Mouse (Mus musculus): ENCODE measurements around the gene Csnk1g1. TPM values are rescaled to one million over a fixed set of nuclear protein-coding genes. Genes with fewer than 3 reads are reported as not detected.

Gene Csnk1g1
- polyA plus RNA-seq, 1 experiment from 2014 or later, result 3.1 TPM

- no peaks in the 10 kb centered on the region for H3K4me1 ChIP-seq (replicated peaks)
- no peak overlapping the region for H3K4me3 ChIP-seq (replicated peaks)
- peaks cover 8% of the 10 kb centered on the region; the same call in 1 of the 2 replicates for H3K36me3 ChIP-seq (replicated peaks)
- no peaks in the 10 kb centered on the region for H3K9me3 ChIP-seq (replicated peaks)
- no peak overlapping the region for H3K4me2 ChIP-seq
- no peak overlapping the region for H3K9ac ChIP-seq
- H3K27ac ChIP-seq (replicated peaks), result no peak overlapping the region
- WGBS (ENCODE audit: insufficient replicate concordance), result 61% methylated on average over 5 of the region's 5 CpGs
- H3K27me3 ChIP-seq, result no peaks in the 10 kb centered on the region
- ATAC-seq (ENCODE audit: insufficient read depth), result no peak
These were observed 90.2 kb downstream of the Csnk1g1 start for GRCm38 (mm10) chr9:65998965-65999364.

DNA sequence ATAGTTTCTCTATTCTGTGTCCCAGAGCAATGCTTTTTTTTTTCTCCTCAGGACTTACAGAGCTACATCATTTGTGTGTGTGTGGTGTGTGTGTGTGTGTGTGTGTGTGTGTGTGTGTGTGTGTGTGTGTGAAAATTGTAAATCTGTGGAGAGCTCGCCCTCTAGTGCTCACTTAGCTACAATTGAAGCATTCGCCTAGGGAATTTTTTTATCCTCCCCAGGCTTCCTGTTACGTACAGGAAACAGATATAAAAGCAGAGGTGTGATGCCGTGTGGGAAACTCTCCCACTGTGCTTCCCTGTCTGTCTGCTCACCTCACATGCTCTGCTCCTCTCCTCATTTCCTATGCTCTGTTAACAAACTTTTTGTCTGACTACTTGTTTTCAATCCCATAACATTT lies 95.7 kb downstream of the Csnk1g1 start:
- H3K27me3 ChIP-seq, result no peaks in the 10 kb centered on the region
- no peak overlapping the region for H3K9ac ChIP-seq
- H3K4me2 ChIP-seq, result no peak overlapping the region
- H3K4me3 ChIP-seq (replicated peaks), result no peak overlapping the region
- ATAC-seq (ENCODE audit: insufficient read depth), result no peak
- H3K4me1 ChIP-seq (replicated peaks), result no peaks in the 10 kb centered on the region
- H3K27ac ChIP-seq (replicated peaks), result no peak overlapping the region
- WGBS (ENCODE audit: insufficient replicate concordance), result 23% methylated on average over 4 of the region's 4 CpGs
- peaks cover 16% of the 10 kb centered on the region for H3K36me3 ChIP-seq (replicated peaks)
- H3K9me3 ChIP-seq (replicated peaks), result no peaks in the 10 kb centered on the region

DNA sequence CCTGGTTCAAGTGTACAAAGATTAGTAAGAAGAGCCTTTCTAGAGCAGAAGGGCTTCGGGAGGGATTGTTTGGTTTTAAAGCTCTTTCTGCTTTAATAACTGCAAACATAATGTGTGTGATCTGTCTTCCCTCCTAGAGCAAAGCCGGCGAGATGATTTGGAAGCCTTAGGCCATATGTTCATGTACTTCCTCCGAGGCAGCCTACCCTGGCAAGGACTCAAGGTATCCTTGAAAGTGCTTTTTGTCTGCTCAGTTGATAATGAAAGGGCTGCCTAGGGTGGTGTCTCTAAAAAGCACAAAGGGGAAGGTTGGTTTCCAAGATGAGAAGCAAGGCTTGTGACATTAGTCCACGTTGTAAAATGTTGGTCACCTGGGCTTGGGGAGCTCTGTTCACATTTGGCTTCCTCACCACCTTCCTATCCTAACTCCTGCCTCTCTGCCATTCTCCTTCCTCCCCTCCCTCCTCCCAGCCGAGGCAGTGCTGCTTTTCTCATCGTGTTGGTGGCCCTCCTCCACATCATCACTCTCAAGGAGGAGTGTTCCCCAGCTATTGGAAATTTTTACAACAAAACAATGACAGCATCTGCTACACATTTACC lies 99.0 kb downstream of the Csnk1g1 start:
- H3K9me3 ChIP-seq (replicated peaks), result no peaks in the 10 kb centered on the region

DNA sequence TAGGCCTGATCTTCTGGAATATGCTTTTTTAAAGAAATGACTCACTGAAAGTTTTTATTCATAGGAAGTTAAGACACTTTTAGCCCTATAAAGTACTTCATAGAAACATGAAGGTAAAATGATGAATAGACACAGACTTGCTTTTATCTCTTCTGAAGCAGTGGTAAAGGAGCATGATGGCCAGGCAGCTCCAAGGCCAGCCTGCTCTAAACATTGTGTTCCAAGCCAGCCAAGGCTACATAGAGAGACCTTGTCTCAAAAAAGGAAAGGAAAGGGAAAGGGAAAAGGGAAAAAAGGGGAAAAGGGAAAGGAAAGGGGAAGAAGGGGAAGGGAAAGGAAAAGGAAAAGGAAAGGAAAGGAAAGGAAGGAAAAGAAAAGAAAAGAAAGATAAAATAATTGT lies 111.9 kb downstream of the Csnk1g1 start:
- no peak for ATAC-seq (ENCODE audit: insufficient read depth)
- no peak overlapping the region for H3K4me3 ChIP-seq (replicated peaks)
- H3K9ac ChIP-seq, result no peak overlapping the region
- no peaks in the 10 kb centered on the region for H3K9me3 ChIP-seq (replicated peaks)
- H3K4me2 ChIP-seq, result no peak overlapping the region
- H3K27me3 ChIP-seq, result no peaks in the 10 kb centered on the region
- H3K27ac ChIP-seq (replicated peaks), result no peak overlapping the region
- H3K4me1 ChIP-seq (replicated peaks), result no peaks in the 10 kb centered on the region
- H3K36me3 ChIP-seq (replicated peaks), result peaks cover 12% of the 10 kb centered on the region; the same call in 1 of the 2 replicates

More for the DNA sequence above, 99.0 kb downstream of the Csnk1g1 start:
- no peak for ATAC-seq (ENCODE audit: insufficient read depth)
- H3K9ac ChIP-seq, result no peak overlapping the region
- no peak overlapping the region for H3K4me3 ChIP-seq (replicated peaks)
- 70% methylated on average over 7 of the region's 7 CpGs for WGBS (ENCODE audit: insufficient replicate concordance)
- H3K4me1 ChIP-seq (replicated peaks), result no peaks in the 10 kb centered on the region
- no peaks in the 10 kb centered on the region for H3K27me3 ChIP-seq
- peaks cover 17% of the 10 kb centered on the region for H3K36me3 ChIP-seq (replicated peaks)
- H3K27ac ChIP-seq (replicated peaks), result no peak overlapping the region
- no peak overlapping the region for H3K4me2 ChIP-seq

GRCm38 (mm10) chr9:66038082-66038481 lies 129.4 kb downstream of the Csnk1g1 start:
- Histone ChIP-seq H3K9me3 (replicated peaks) (no peaks in the 10 kb centered on the region), H3K4me2 (no peak overlapping the region), H3K4me3 (replicated peaks) (no peak overlapping the region), H3K27ac (replicated peaks) (no peak overlapping the region), H3K9ac (no peak overlapping the region), H3K36me3 (replicated peaks) (peaks cover 19% of the 10 kb centered on the region; the same call in 1 of the 2 replicates), H3K27me3 (no peaks in the 10 kb centered on the region), H3K4me1 (replicated peaks) (no peaks in the 10 kb centered on the region)
- no peak for ATAC-seq (ENCODE audit: insufficient read depth)
- 75% methylated on average over 4 of the region's 4 CpGs for WGBS (ENCODE audit: insufficient replicate concordance)

GRCm38 (mm10) chr9:66038581-66038980 lies 129.9 kb downstream of the Csnk1g1 start:
- Histone ChIP-seq H3K9me3 (replicated peaks) (no peaks in the 10 kb centered on the region), H3K4me1 (replicated peaks) (no peaks in the 10 kb centered on the region), H3K4me2 (no peak overlapping the region), H3K9ac (no peak overlapping the region), H3K36me3 (replicated peaks) (peaks cover 19% of the 10 kb centered on the region; the same call in 1 of the 2 replicates), H3K27ac (replicated peaks) (no peak overlapping the region), H3K27me3 (no peaks in the 10 kb centered on the region), H3K4me3 (replicated peaks) (no peak overlapping the region)
- 86% methylated on average over 4 of the region's 4 CpGs for WGBS (ENCODE audit: insufficient replicate concordance)
- no peak for ATAC-seq (ENCODE audit: insufficient read depth)

- Histone ChIP-seq H3K27ac (replicated peaks) (no peak overlapping the region), H3K4me2 (no peak overlapping the region), H3K9me3 (replicated peaks) (no peaks in the 10 kb centered on the region), H3K4me3 (replicated peaks) (no peak overlapping the region), H3K36me3 (replicated peaks) (peaks cover 19% of the 10 kb centered on the region; the same call in 1 of the 2 replicates), H3K27me3 (no peaks in the 10 kb centered on the region), H3K4me1 (replicated peaks) (no peaks in the 10 kb centered on the region), H3K9ac (no peak overlapping the region)
- no peak for ATAC-seq (ENCODE audit: insufficient read depth)
- WGBS (ENCODE audit: insufficient replicate concordance), result 77% methylated on average over 4 of the region's 4 CpGs
These were observed 130.6 kb downstream of the Csnk1g1 start for GRCm38 (mm10) chr9:66039290-66039689.

- H3K9me3 ChIP-seq (replicated peaks), result no peaks in the 10 kb centered on the region
- no peak for ATAC-seq (ENCODE audit: insufficient read depth)
- no peak overlapping the region for H3K27ac ChIP-seq (replicated peaks)
- no peaks in the 10 kb centered on the region for H3K27me3 ChIP-seq
- no peaks in the 10 kb centered on the region for H3K4me1 ChIP-seq (replicated peaks)
- WGBS (ENCODE audit: insufficient replicate concordance), result 60% methylated on average over 3 of the region's 3 CpGs
- no peak overlapping the region for H3K4me3 ChIP-seq (replicated peaks)
- H3K36me3 ChIP-seq (replicated peaks), result peaks cover 15% of the 10 kb centered on the region; the same call in 1 of the 2 replicates
- H3K4me2 ChIP-seq, result no peak overlapping the region
- no peak overlapping the region for H3K9ac ChIP-seq
These were observed 132.1 kb downstream of the Csnk1g1 start for GRCm38 (mm10) chr9:66040801-66041200.

- H3K27ac ChIP-seq (replicated peaks), result no peak overlapping the region
- ATAC-seq (ENCODE audit: insufficient read depth), result no peak
- no peaks in the 10 kb centered on the region for H3K9me3 ChIP-seq (replicated peaks)
- H3K4me1 ChIP-seq (replicated peaks), result no peaks in the 10 kb centered on the region
- no peak overlapping the region for H3K4me3 ChIP-seq (replicated peaks)
- no peak overlapping the region for H3K4me2 ChIP-seq
- H3K27me3 ChIP-seq, result no peaks in the 10 kb centered on the region
- no peak overlapping the region for H3K9ac ChIP-seq
- WGBS (ENCODE audit: insufficient replicate concordance), result 65% methylated on average over 4 of the region's 4 CpGs
- H3K36me3 ChIP-seq (replicated peaks), result 0 out of 2 replicates have a peak, but pooled peaks cover 12% of the 10 kb centered on the region
These were observed 133.6 kb downstream of the Csnk1g1 start for GRCm38 (mm10) chr9:66042331-66042730.

DNA sequence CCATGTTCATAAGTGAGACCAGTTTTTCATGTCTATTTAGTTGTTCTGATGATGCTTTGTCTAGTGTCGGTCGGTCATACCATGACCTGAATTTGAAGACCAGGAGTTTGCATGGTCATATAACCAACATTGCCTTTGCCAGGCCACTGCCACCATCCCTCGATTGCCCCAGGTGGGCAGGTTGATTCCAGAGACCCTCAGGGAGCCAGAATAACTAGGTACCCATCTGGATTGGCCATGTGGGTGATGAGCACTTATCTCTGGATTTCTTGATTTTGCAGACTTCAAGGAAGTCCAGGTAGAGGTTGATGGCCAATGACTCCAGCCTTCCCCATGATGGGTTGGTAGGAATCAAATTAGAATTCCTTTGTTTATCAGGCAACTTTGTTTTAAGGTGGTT lies 134.5 kb downstream of the Csnk1g1 start:
- 0 out of 2 replicates have a peak, but pooled peaks cover 9% of the 10 kb centered on the region for H3K36me3 ChIP-seq (replicated peaks)
- ATAC-seq (ENCODE audit: insufficient read depth), result no peak
- H3K27me3 ChIP-seq, result no peaks in the 10 kb centered on the region
- H3K4me1 ChIP-seq (replicated peaks), result no peaks in the 10 kb centered on the region
- H3K27ac ChIP-seq (replicated peaks), result no peak overlapping the region
- H3K4me3 ChIP-seq (replicated peaks), result no peak overlapping the region
- 75% methylated on average over 3 of the region's 3 CpGs for WGBS (ENCODE audit: insufficient replicate concordance)
- no peaks in the 10 kb centered on the region for H3K9me3 ChIP-seq (replicated peaks)
- H3K4me2 ChIP-seq, result no peak overlapping the region
- no peak overlapping the region for H3K9ac ChIP-seq

- WGBS (ENCODE audit: insufficient replicate concordance), result 70% methylated on average over 6 of the region's 6 CpGs
- Histone ChIP-seq H3K4me1 (replicated peaks) (no peaks in the 10 kb centered on the region), H3K4me3 (replicated peaks) (no peak overlapping the region)
These were observed 141.3 kb downstream of the Csnk1g1 start for GRCm38 (mm10) chr9:66049931-66050601.

More at GRCm38 (mm10) chr9:66049931-66050601, 141.3 kb downstream of the Csnk1g1 start:
- no peaks in the 10 kb centered on the region for H3K36me3 ChIP-seq (replicated peaks)
- no peak overlapping the region for H3K4me2 ChIP-seq
- H3K27ac ChIP-seq (replicated peaks), result no peak overlapping the region
- 0 out of 2 replicates have a peak, but pooled peaks cover 7% of the 10 kb centered on the region for H3K9me3 ChIP-seq (replicated peaks)
- H3K27me3 ChIP-seq, result no peaks in the 10 kb centered on the region
- no peak overlapping the region for H3K9ac ChIP-seq
- no peak for ATAC-seq (ENCODE audit: insufficient read depth)
